Mouse (Mus musculus) subcutaneous adipose tissue, adult 2 months (tissue): Measurements from ENCODE around the gene Gm3371. TPM values are rescaled to one million over a fixed set of nuclear protein-coding genes. Genes with fewer than 3 reads are reported as not detected.

Experiments used
- polyA plus RNA-seq: library from polyadenylated mRNA; depleted of rRNA; stranded (reverse); fragments of >200 nt; gene quantifications from 2 replicates; pipeline ENCODE4 v1.2.3, GENCODE M21; 2012; ENCODE audit warnings: low replicate concordance; rRNA removed

Gene Gm3371
- not detected in 2 replicates for polyA plus RNA-seq

DNA sequence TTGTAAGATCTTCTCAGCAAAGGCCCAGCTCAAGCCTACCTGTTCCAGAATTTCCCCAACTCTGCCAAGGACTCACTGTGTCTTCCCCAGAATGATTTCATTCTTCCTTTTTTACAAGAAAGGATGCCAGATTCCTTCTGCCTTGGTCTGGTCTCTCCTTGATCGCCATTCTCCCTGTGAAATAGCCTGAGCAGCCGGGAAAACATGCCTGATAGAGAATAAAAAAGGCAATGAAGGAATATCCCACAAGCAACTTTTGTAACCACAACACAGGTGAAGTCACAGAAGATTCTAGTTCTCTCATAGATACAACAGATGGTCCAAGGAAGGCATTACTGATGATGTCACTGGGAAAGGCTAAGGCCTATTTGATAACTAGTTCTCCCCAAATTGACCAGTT is at the start of gene Gm3371:
Gene Gm3371 (minus strand): TSS at position 101 of the 400 bp plus-strand sequence.

GRCm38 (mm10) chr14:44433335-44433734 is 22.8 kb upstream of the Gm3371 start, which contains the start of gene Gm8232:
Gm8232 (plus strand) TSS chr14:44433635.

GRCm38 (mm10) chr14:44365057-44365456 is 45.4 kb downstream of the Gm3371 start, which contains the start of gene Gm8229:
Gm8229 (plus strand) TSS chr14:44365357.

Other genes with a start within 250 kb of the Gm3371 start
- gene Gm8212, start 213.0 kb downstream of the Gm3371 start, polyA plus RNA-seq = not detected in 2 replicates
- not detected in 2 replicates for gene 4930503E14Rik, start 197.4 kb downstream of the Gm3371 start, polyA plus RNA-seq
- gene Gm8220, start 125.1 kb downstream of the Gm3371 start, polyA plus RNA-seq = not detected in 2 replicates
- gene Gm5930, start 72.1 kb downstream of the Gm3371 start, polyA plus RNA-seq = not detected in 2 replicates
- not detected in 2 replicates for gene Gm8229, start 45.3 kb downstream of the Gm3371 start, polyA plus RNA-seq
- gene Gm8232, start 22.9 kb upstream of the Gm3371 start, polyA plus RNA-seq = not detected in 2 replicates
- gene BC061237, start 81.8 kb upstream of the Gm3371 start, polyA plus RNA-seq = not detected in 2 replicates
- not detected in 2 replicates for gene Gm17093, start 107.6 kb upstream of the Gm3371 start, polyA plus RNA-seq
- gene Gm8247, start 172.5 kb upstream of the Gm3371 start, polyA plus RNA-seq = not detected in 2 replicates
- not detected in 2 replicates for gene Gm5624, start 217.2 kb upstream of the Gm3371 start, polyA plus RNA-seq